Mouse (Mus musculus) embryonic facial prominence, embryonic 13.5 days (tissue): ENCODE measurements around the gene Cacng7. TPM values are rescaled to one million over a fixed set of nuclear protein-coding genes. Genes with fewer than 3 reads are reported as not detected.

Source experiments
- ATAC-seq: fragments of 200-750 bp; cut with Nextera tagmentation; 2 replicates; pipeline ENCODE4 v1.8.0; 2017; ENCODE audit warnings: low read depth; ENCODE audit not compliant: insufficient number of reproducible peaks, insufficient read depth, low FRiP score, low TSS enrichment
- H3K27ac ChIP-seq: fragments of 300-500 bp; sonication (generic); 2 replicates; pipeline ENCODE4 v1.5.1; 2015; ENCODE audit warnings: moderate library complexity, mild to moderate bottlenecking, inconsistent platforms
- H3K27me3 ChIP-seq: fragments of 300-500 bp; sonication (generic); 2 replicates; pipeline ENCODE4 v1.6.1; 2015; ENCODE audit warnings: mild to moderate bottlenecking, inconsistent platforms
- H3K36me3 ChIP-seq: fragments of 300-500 bp; sonication (generic); 2 replicates; pipeline ENCODE4 v1.6.1; 2015; ENCODE audit warnings: mild to moderate bottlenecking, inconsistent platforms
- H3K4me1 ChIP-seq: fragments of 300-500 bp; sonication (generic); 2 replicates; pipeline ENCODE4 v1.6.1; 2015; ENCODE audit warnings: inconsistent platforms
- H3K4me2 ChIP-seq: fragments of 300-500 bp; sonication (generic); 2 replicates; pipeline ENCODE4 v1.6.1; 2015; ENCODE audit warnings: moderate library complexity, mild to moderate bottlenecking, inconsistent platforms
- H3K4me3 ChIP-seq: fragments of 300-500 bp; sonication (generic); 2 replicates; pipeline ENCODE4 v1.5.1; 2015; ENCODE audit warnings: mild to moderate bottlenecking, inconsistent platforms
- H3K9ac ChIP-seq: fragments of 300-500 bp; sonication (generic); 2 replicates; pipeline ENCODE4 v1.6.1; 2015; ENCODE audit warnings: mild to moderate bottlenecking, inconsistent platforms
- H3K9me3 ChIP-seq: fragments of 300-500 bp; sonication (generic); 2 replicates; pipeline ENCODE4 v1.6.1; 2016; ENCODE audit warnings: inconsistent platforms
- WGBS: fragments of 180-500 bp; shearing (Covaris S2); methylation state at CpG from one replicate; pipeline ENCODE4 v1.1.7; 2015; ENCODE audit warnings: mixed read lengths; 5-methylcytosine and 5-hydroxymethylcytosine counted together
- polyA plus RNA-seq: library from polyadenylated mRNA; unstranded; fragments of >200 nt; fragmentation: Nextera tagmentation; extraction: Ambion mirVana; gene quantifications from 2 replicates; pipeline ENCODE4 v1.2.1, GENCODE M21; 2015

The Cacng7 gene
- polyA plus RNA-seq, 1 experiment from 2014 or later, result 3.3 TPM

- H3K4me2 ChIP-seq, result no peak overlapping the region
- peaks cover 31% of the 10 kb centered on the region for H3K4me1 ChIP-seq
- peaks cover 75% of the 10 kb centered on the region for H3K27me3 ChIP-seq
- 4% methylated on average over 10 of the region's 10 CpGs for WGBS
- no peak for ATAC-seq
- H3K9me3 ChIP-seq, result no peaks in the 10 kb centered on the region
- no peak overlapping the region for H3K9ac ChIP-seq
- no peak overlapping the region for H3K4me3 ChIP-seq
- no peak overlapping the region for H3K27ac ChIP-seq
- H3K36me3 ChIP-seq, result peaks cover 5% of the 10 kb centered on the region; the same call in 1 of the 2 replicates
These were observed 28.5 kb upstream of the Cacng7 start for GRCm38 (mm10) chr7:3304298-3304697.

GRCm38 (mm10) chr7:3306400-3306799 is 26.4 kb upstream of the Cacng7 start:
- H3K9me3 ChIP-seq, result 0 out of 2 replicates have a peak, but pooled peaks cover 6% of the 10 kb centered on the region
- no peak for ATAC-seq
- H3K36me3 ChIP-seq, result no peaks in the 10 kb centered on the region
- H3K27ac ChIP-seq, result no peak overlapping the region
- peaks cover 58% of the 10 kb centered on the region for H3K27me3 ChIP-seq
- WGBS, result 72% methylated on average over 3 of the region's 3 CpGs
- peaks cover 31% of the 10 kb centered on the region for H3K4me1 ChIP-seq
- no peak overlapping the region for H3K4me3 ChIP-seq
- H3K4me2 ChIP-seq, result no peak overlapping the region
- H3K9ac ChIP-seq, result no peak overlapping the region

GRCm38 (mm10) chr7:3308646-3309045 is 24.1 kb upstream of the Cacng7 start:
- H3K36me3 ChIP-seq, result no peaks in the 10 kb centered on the region
- 57% methylated on average over 4 of the region's 4 CpGs for WGBS

GRCm38 (mm10) chr7:3310233-3310632 is 22.5 kb upstream of the Cacng7 start:
- no peak for ATAC-seq
- H3K9me3 ChIP-seq, result 0 out of 2 replicates have a peak, but pooled peaks cover 6% of the 10 kb centered on the region
- no peak overlapping the region for H3K27ac ChIP-seq
- no peaks in the 10 kb centered on the region for H3K36me3 ChIP-seq
- H3K27me3 ChIP-seq, result peaks cover 20% of the 10 kb centered on the region
- WGBS, result 94% methylated on average over 7 of the region's 7 CpGs
- no peak overlapping the region for H3K4me2 ChIP-seq
- H3K4me1 ChIP-seq, result no peaks in the 10 kb centered on the region
- H3K9ac ChIP-seq, result no peak overlapping the region
- H3K4me3 ChIP-seq, result no peak overlapping the region

More at GRCm38 (mm10) chr7:3308646-3309045, 24.1 kb upstream of the Cacng7 start:
- no peak overlapping the region for H3K27ac ChIP-seq
- no peak overlapping the region for H3K9ac ChIP-seq
- H3K27me3 ChIP-seq, result peaks cover 36% of the 10 kb centered on the region
- peaks cover 10% of the 10 kb centered on the region for H3K4me1 ChIP-seq
- no peak overlapping the region for H3K4me2 ChIP-seq
- no peak overlapping the region for H3K4me3 ChIP-seq
- 0 out of 2 replicates have a peak, but pooled peaks cover 6% of the 10 kb centered on the region for H3K9me3 ChIP-seq
- no peak for ATAC-seq

GRCm38 (mm10) chr7:3313571-3313970 is 19.2 kb upstream of the Cacng7 start:
- H3K9ac ChIP-seq, result no peak overlapping the region
- WGBS, result 87% methylated on average over 8 of the region's 8 CpGs
- no peak overlapping the region for H3K4me3 ChIP-seq
- H3K27me3 ChIP-seq, result no peaks in the 10 kb centered on the region
- H3K4me1 ChIP-seq, result no peaks in the 10 kb centered on the region
- H3K9me3 ChIP-seq, result 0 out of 2 replicates have a peak, but pooled peaks cover 6% of the 10 kb centered on the region
- no peak overlapping the region for H3K4me2 ChIP-seq
- ATAC-seq, result no peak
- no peaks in the 10 kb centered on the region for H3K36me3 ChIP-seq
- no peak overlapping the region for H3K27ac ChIP-seq

GRCm38 (mm10) chr7:3314121-3314520 is 18.6 kb upstream of the Cacng7 start:
- no peaks in the 10 kb centered on the region for H3K36me3 ChIP-seq
- H3K27me3 ChIP-seq, result no peaks in the 10 kb centered on the region
- no peak overlapping the region for H3K4me3 ChIP-seq
- H3K27ac ChIP-seq, result no peak overlapping the region
- H3K9me3 ChIP-seq, result 0 out of 2 replicates have a peak, but pooled peaks cover 6% of the 10 kb centered on the region
- ATAC-seq, result no peak
- WGBS, result 58% methylated on average over 5 of the region's 5 CpGs
- H3K4me2 ChIP-seq, result no peak overlapping the region
- H3K4me1 ChIP-seq, result no peaks in the 10 kb centered on the region
- no peak overlapping the region for H3K9ac ChIP-seq

GRCm38 (mm10) chr7:3317704-3318103 is 15.1 kb upstream of the Cacng7 start:
- Histone ChIP-seq H3K9me3 (no peaks in the 10 kb centered on the region), H3K36me3 (no peaks in the 10 kb centered on the region), H3K27ac (no peak overlapping the region), H3K9ac (no peak overlapping the region), H3K4me1 (no peaks in the 10 kb centered on the region), H3K4me2 (no peak overlapping the region), H3K4me3 (no peak overlapping the region), H3K27me3 (no peaks in the 10 kb centered on the region)
- 33% methylated on average over 4 of the region's 4 CpGs for WGBS
- ATAC-seq, result no peak

GRCm38 (mm10) chr7:3320856-3321255 is 11.9 kb upstream of the Cacng7 start:
- no peaks in the 10 kb centered on the region for H3K4me1 ChIP-seq
- no peaks in the 10 kb centered on the region for H3K9me3 ChIP-seq
- H3K27me3 ChIP-seq, result no peaks in the 10 kb centered on the region
- H3K36me3 ChIP-seq, result no peaks in the 10 kb centered on the region
- H3K4me3 ChIP-seq, result no peak overlapping the region
- 56% methylated on average over 3 of the region's 3 CpGs for WGBS
- H3K4me2 ChIP-seq, result no peak overlapping the region
- no peak overlapping the region for H3K9ac ChIP-seq
- ATAC-seq, result no peak
- H3K27ac ChIP-seq, result no peak overlapping the region

- Histone ChIP-seq H3K9ac (no peak overlapping the region), H3K4me3 (no peak overlapping the region), H3K9me3 (no peaks in the 10 kb centered on the region), H3K4me2 (no peak overlapping the region), H3K36me3 (no peaks in the 10 kb centered on the region), H3K27ac (no peak overlapping the region), H3K4me1 (no peaks in the 10 kb centered on the region), H3K27me3 (no peaks in the 10 kb centered on the region)
- WGBS, result 92% methylated on average over 1 of the region's 1 CpGs
- no peak for ATAC-seq
These were observed 8.9 kb upstream of the Cacng7 start for GRCm38 (mm10) chr7:3323826-3324225.

GRCm38 (mm10) chr7:3327961-3328360 is 4.8 kb upstream of the Cacng7 start:
- no peak overlapping the region for H3K27ac ChIP-seq
- H3K4me2 ChIP-seq, result no peak overlapping the region
- no peak for ATAC-seq
- no peaks in the 10 kb centered on the region for H3K36me3 ChIP-seq
- no peak overlapping the region for H3K9ac ChIP-seq
- WGBS, result 63% methylated on average over 4 of the region's 4 CpGs
- H3K9me3 ChIP-seq, result no peaks in the 10 kb centered on the region
- H3K27me3 ChIP-seq, result peaks cover 9% of the 10 kb centered on the region
- H3K4me1 ChIP-seq, result peaks cover 12% of the 10 kb centered on the region
- H3K4me3 ChIP-seq, result no peak overlapping the region

- peaks cover 23% of the 10 kb centered on the region for H3K4me1 ChIP-seq
- ATAC-seq, result no peak
- no peaks in the 10 kb centered on the region for H3K36me3 ChIP-seq
- 19% methylated on average over 31 of the region's 31 CpGs for WGBS
- H3K9me3 ChIP-seq, result no peaks in the 10 kb centered on the region
- H3K27ac ChIP-seq, result no peak overlapping the region
- no peak overlapping the region for H3K4me3 ChIP-seq
- peak overlapping the region; percentile 47 for H3K4me2 ChIP-seq
- H3K9ac ChIP-seq, result peak overlapping the region; percentile 44; the same call in 1 of the 2 replicates
- H3K27me3 ChIP-seq, result peaks cover 9% of the 10 kb centered on the region
These were observed 2.8 kb upstream of the Cacng7 start for GRCm38 (mm10) chr7:3329776-3330546.

- Histone ChIP-seq H3K27ac (peak overlapping the region; percentile 92; the same call in 1 of the 2 replicates), H3K9me3 (no peaks in the 10 kb centered on the region), H3K4me2 (peak overlapping the region; percentile 72), H3K27me3 (peaks cover 9% of the 10 kb centered on the region), H3K4me1 (peaks cover 23% of the 10 kb centered on the region), H3K36me3 (no peaks in the 10 kb centered on the region), H3K9ac (no peak overlapping the region), H3K4me3 (peak overlapping the region; percentile 68)
- 49% methylated on average over 6 of the region's 6 CpGs for WGBS
- ATAC-seq, result no peak
These were observed 1.6 kb upstream of the Cacng7 start for GRCm38 (mm10) chr7:3331171-3331570.
